In genomic region chr7:70365401-70365811, GRCm38 (mm10) we compare ENCODE assay signal across 8 mouse cellular contexts. TPM values are rescaled to one million over a fixed set of nuclear protein-coding genes. Genes with fewer than 3 reads are reported as not detected.
DNase-seq lines count a peak whose midpoint lies in the region; ATAC-seq lines count a peak whose summit lies in the region.

No protein-coding gene starts in this region.

- peak overlapping the region; percentile 42 for H3K4me3 ChIP-seq in megakaryocyte, embryonic 14.5 days (replicated peaks)
- H3K4me3 ChIP-seq in embryonic facial prominence, embryonic 10.5 days = peak overlapping the region; percentile 77
- peak overlapping the region; percentile 57 for H3K4me3 ChIP-seq in hindbrain, embryonic 13.5 days
- H3K4me3 ChIP-seq in limb, embryonic 15.5 days = peak overlapping the region; percentile 50

- peak; percentile 80 for DNase-seq in embryonic facial prominence, embryonic 10.5 days (ENCODE audit: low spot score)
- peak; percentile 61 for DNase-seq in ovary, postnatal 36 days (ENCODE audit: low spot score)
- no peak for DNase-seq in frontal cortex, postnatal 25 days (ENCODE audit: low spot score in 2 of 2)
- no peak for DNase-seq in spleen, adult 12 weeks (ENCODE audit: low spot score)

- H3K9ac ChIP-seq in hindbrain, embryonic 13.5 days = peak overlapping the region; percentile 88
- H3K9ac ChIP-seq in limb, embryonic 15.5 days = peak overlapping the region; percentile 48; the same call in 1 of the 2 replicates

- no peak for ATAC-seq in megakaryocyte, adult 5-6 weeks (ENCODE audit: poor library complexity, severe bottlenecking)
- ATAC-seq in hindbrain, embryonic 13.5 days (ENCODE audit: low FRiP score) = no peak
- no peak for ATAC-seq in limb, embryonic 15.5 days (ENCODE audit: insufficient number of reproducible peaks, low FRiP score, low TSS enrichment, low read depth)

- peak overlapping the region; percentile 96 for H3K27ac ChIP-seq in embryonic facial prominence, embryonic 10.5 days (replicated peaks)
- peak overlapping the region; percentile 95 for H3K27ac ChIP-seq in hindbrain, embryonic 13.5 days
- H3K27ac ChIP-seq in limb, embryonic 15.5 days = peak overlapping the region; percentile 87

- H3K4me1 ChIP-seq in megakaryocyte, embryonic 14.5 days = peaks cover 19% of the 10 kb centered on the region
- peaks cover 56% of the 10 kb centered on the region for H3K4me1 ChIP-seq in embryonic facial prominence, embryonic 10.5 days
- H3K4me1 ChIP-seq in hindbrain, embryonic 13.5 days (replicated peaks) = peaks cover 40% of the 10 kb centered on the region
- H3K4me1 ChIP-seq in limb, embryonic 15.5 days = peaks cover 19% of the 10 kb centered on the region

- no peaks in the 10 kb centered on the region for H3K36me3 ChIP-seq in megakaryocyte, embryonic 14.5 days (replicated peaks; ENCODE audit: low read length)
- no peaks in the 10 kb centered on the region for H3K36me3 ChIP-seq in embryonic facial prominence, embryonic 10.5 days (replicated peaks)
- H3K36me3 ChIP-seq in hindbrain, embryonic 13.5 days = no peaks in the 10 kb centered on the region
- H3K36me3 ChIP-seq in limb, embryonic 15.5 days = no peaks in the 10 kb centered on the region

- peaks cover 91% of the 10 kb centered on the region for H3K27me3 ChIP-seq in megakaryocyte, embryonic 14.5 days (replicated peaks)
- H3K27me3 ChIP-seq in embryonic facial prominence, embryonic 10.5 days (replicated peaks; ENCODE audit: low read depth, poor library complexity, severe bottlenecking) = peaks cover 48% of the 10 kb centered on the region
- H3K27me3 ChIP-seq in hindbrain, embryonic 13.5 days = peaks cover 45% of the 10 kb centered on the region
- peaks cover 45% of the 10 kb centered on the region for H3K27me3 ChIP-seq in limb, embryonic 15.5 days

- peaks cover 26% of the 10 kb centered on the region for H3K9me3 ChIP-seq in megakaryocyte, embryonic 14.5 days
- no peaks in the 10 kb centered on the region for H3K9me3 ChIP-seq in embryonic facial prominence, embryonic 10.5 days
- H3K9me3 ChIP-seq in hindbrain, embryonic 13.5 days = no peaks in the 10 kb centered on the region
- H3K9me3 ChIP-seq in limb, embryonic 15.5 days = no peaks in the 10 kb centered on the region

- WGBS in embryonic facial prominence, embryonic 10.5 days = under 1% methylated on average over 17 of the region's 17 CpGs
- under 1% methylated on average over 17 of the region's 17 CpGs for WGBS in hindbrain, embryonic 13.5 days
- WGBS in limb, embryonic 15.5 days = under 1% methylated on average over 17 of the region's 17 CpGs

- H3K4me2 ChIP-seq in hindbrain, embryonic 13.5 days = peak overlapping the region; percentile 65
- H3K4me2 ChIP-seq in limb, embryonic 15.5 days = peak overlapping the region; percentile 72

RNA-seq across cellular contexts. Expression of gene Nr2f2, which starts 1.1 kb away (rescaled TPM):
- polyA plus RNA-seq in megakaryocyte, embryonic 14.5 days (2012; ENCODE audit: insufficient read depth, low replicate concordance) = 0.43 and 5.4 TPM in 2 replicates
- total RNA-seq in megakaryocyte, adult 5-6 weeks (2015) = not detected in 2 replicates
- total RNA-seq in megakaryocyte, adult 5-6 weeks (2017) = not detected in 2 replicates
- polyA plus RNA-seq in embryonic facial prominence, embryonic 10.5 days (2016; fragmentation: Nextera tagmentation; extraction: Ambion mirVana) = 89.7 and 99.8 TPM in 2 replicates
- polyA plus RNA-seq in hindbrain, embryonic 13.5 days (2015; fragmentation: Nextera tagmentation; extraction: Ambion mirVana) = 118 and 134 TPM in 2 replicates
- 28.0 and 34.7 TPM in 2 replicates for polyA plus RNA-seq in limb, embryonic 15.5 days (2015; fragmentation: Nextera tagmentation; extraction: Ambion mirVana)

Comparison
In these comparisons a context has a peak if more than half of its experiments do, and no peak if none do; other contexts are left out.
1. DNase-seq: peak in embryonic facial prominence, embryonic 10.5 days (single experiment) and ovary, postnatal 36 days (single experiment); none in frontal cortex, postnatal 25 days (0 of 2) and spleen, adult 12 weeks (single experiment).
2. Peak in every context shown above with its lines, with median percentiles within 50 percentile points of each other: H3K4me3 ChIP-seq and H3K27ac ChIP-seq.